Mouse (Mus musculus) hindbrain, postnatal 0 days (tissue): Measurements from ENCODE around the gene Bphl. TPM values are rescaled to one million over a fixed set of nuclear protein-coding genes. Genes with fewer than 3 reads are reported as not detected.

Experiments used
- ATAC-seq: fragments of 200-750 bp; cut with Nextera tagmentation; 2 replicates; pipeline ENCODE4 v1.8.0; 2017; ENCODE audit warnings: mild to moderate bottlenecking, moderate TSS enrichment, moderate library complexity
- DNase-seq: peaks from one replicate; pipeline ENCODE4 v3.0.0-alpha.2; 2015; ENCODE audit warnings: low spot score
- H3K27ac ChIP-seq: fragments of 300-500 bp; sonication (generic); 2 replicates; pipeline ENCODE4 v1.5.1; 2014; ENCODE audit warnings: mild to moderate bottlenecking
- H3K27me3 ChIP-seq: fragments of 300-500 bp; sonication (generic); 2 replicates; pipeline ENCODE4 v1.6.1; 2014; ENCODE audit warnings: low read length, mixed read lengths; ENCODE audit not compliant: insufficient read depth
- H3K36me3 ChIP-seq: fragments of 300-500 bp; sonication (generic); 2 replicates; pipeline ENCODE4 v1.6.1; 2014; ENCODE audit warnings: low read length, mixed read lengths; ENCODE audit not compliant: insufficient read depth
- H3K4me1 ChIP-seq: fragments of 300-500 bp; sonication (generic); 2 replicates; pipeline ENCODE4 v1.6.1; 2014; ENCODE audit warnings: antibody characterized with exemption, low read length, mixed read lengths; ENCODE audit not compliant: insufficient read depth
- H3K4me2 ChIP-seq: fragments of 300-500 bp; sonication (generic); 2 replicates; pipeline ENCODE4 v1.6.1; 2014; ENCODE audit warnings: low read depth, mild to moderate bottlenecking, low read length, moderate library complexity, mixed read lengths
- H3K4me3 ChIP-seq: fragments of 300-500 bp; sonication (generic); 2 replicates; pipeline ENCODE4 v1.5.1; 2014; ENCODE audit warnings: low read length
- H3K9ac ChIP-seq: fragments of 300-500 bp; sonication (generic); replicated peaks from 2 replicates; pipeline ENCODE4 v1.6.1; 2014; ENCODE audit warnings: mild to moderate bottlenecking, low read length, moderate library complexity, mixed read lengths
- H3K9me3 ChIP-seq: fragments of 300-500 bp; sonication (generic); 2 replicates; pipeline ENCODE4 v1.6.1; 2016; ENCODE audit warnings: low read length, mixed read lengths
- CTCF ChIP-seq: IDR thresholded peaks from 2 replicates; pipeline ENCODE4 v1.5.1; 2016; ENCODE audit warnings: antibody characterized with exemption, control low read depth, low read depth
- WGBS: fragments of 180-500 bp; shearing (Covaris S2); extraction: QIAGEN DNeasy Blood & Tissue Kit; methylation state at CpG from one replicate; pipeline ENCODE4 v1.1.7; 2014; 5-methylcytosine and 5-hydroxymethylcytosine counted together
- polyA plus RNA-seq: library from polyadenylated mRNA; unstranded; fragments of >200 nt; fragmentation: Nextera tagmentation; extraction: Ambion mirVana; gene quantifications from 2 replicates; pipeline ENCODE4 v1.2.1, GENCODE M21; 2015
- total RNA-seq: library from RNA; depleted of rRNA; stranded (reverse); fragments of >200 nt; gene quantifications from 2 replicates; pipeline ENCODE4 v1.2.3, GENCODE M21; 2014

Bphl gene
- total and polyA plus RNA-seq, 2 experiments from 2014 or later = 50.4 to 60.7 TPM

DNA sequence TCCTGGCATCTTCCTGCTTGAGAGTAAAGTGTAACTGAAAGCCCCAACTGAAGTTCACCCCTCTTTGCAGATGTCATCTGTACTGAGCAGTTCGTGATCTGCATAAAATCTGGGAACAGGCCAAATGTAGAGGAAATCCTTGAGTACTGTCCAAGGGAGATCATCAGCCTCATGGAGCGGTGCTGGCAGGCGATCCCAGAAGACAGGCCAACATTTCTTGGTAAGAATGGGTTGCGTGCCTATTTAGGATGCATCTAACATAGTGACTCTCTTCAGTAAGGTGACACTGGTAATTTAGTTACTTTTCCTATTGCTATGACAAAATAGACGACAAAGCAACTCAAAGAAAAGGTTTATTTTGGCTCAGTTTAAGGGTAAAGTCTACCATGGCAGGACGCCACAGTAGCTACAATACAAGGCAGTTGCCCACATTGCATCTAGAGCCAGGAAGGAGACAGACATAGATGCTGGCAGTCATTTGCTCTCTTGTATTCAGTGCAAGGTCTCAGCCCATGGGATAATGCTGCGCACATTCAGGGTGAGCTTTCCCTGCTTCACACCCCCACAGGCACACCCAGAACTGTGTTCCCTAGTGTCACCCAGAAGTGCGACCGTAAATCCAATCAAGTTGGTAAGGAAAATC lies 20.3 kb upstream of the Bphl start:
- DNase-seq = peak; percentile 71
- Histone ChIP-seq H3K4me1 (0 out of 2 replicates have a peak, but pooled peaks cover 3% of the 10 kb centered on the region), H3K9ac (no peak overlapping the region), H3K36me3 (peaks cover 37% of the 10 kb centered on the region), H3K4me3 (no peak overlapping the region), H3K4me2 (no peak overlapping the region), H3K27me3 (no peaks in the 10 kb centered on the region), H3K9me3 (no peaks in the 10 kb centered on the region), H3K27ac (no peak overlapping the region)
- no peak for TF ChIP-seq CTCF
- ATAC-seq = peak; percentile 79
- 56% methylated on average over 9 of the region's 9 CpGs for WGBS

DNA sequence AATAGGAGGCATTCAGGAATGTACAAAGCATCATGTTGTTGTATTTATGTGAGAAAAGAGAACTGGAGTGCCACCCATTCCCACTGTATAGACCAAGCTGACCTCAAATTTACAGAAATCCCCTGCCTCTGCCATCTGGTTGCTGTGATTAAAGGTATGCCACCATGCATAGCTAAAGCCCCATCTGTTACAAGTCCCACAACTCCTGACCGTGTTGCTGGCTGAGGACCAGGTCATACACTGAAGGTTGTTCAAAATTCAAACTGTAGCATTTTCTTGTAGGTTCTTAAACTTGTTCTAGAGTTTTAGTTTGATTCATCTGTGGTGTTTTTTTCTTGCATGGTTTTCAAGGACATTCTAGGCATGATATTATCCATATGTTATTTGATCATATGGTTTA lies 18.9 kb upstream of the Bphl start:
- Histone ChIP-seq H3K4me3 (no peak overlapping the region), H3K9me3 (no peaks in the 10 kb centered on the region), H3K4me1 (0 out of 2 replicates have a peak, but pooled peaks cover 3% of the 10 kb centered on the region), H3K4me2 (no peak overlapping the region), H3K27ac (no peak overlapping the region), H3K9ac (no peak overlapping the region), H3K27me3 (no peaks in the 10 kb centered on the region), H3K36me3 (peaks cover 34% of the 10 kb centered on the region)
- ATAC-seq (no peak), DNase-seq (peak; percentile 24)
- no peak for TF ChIP-seq CTCF
- 62% methylated on average over 1 of the region's 1 CpGs for WGBS

DNA sequence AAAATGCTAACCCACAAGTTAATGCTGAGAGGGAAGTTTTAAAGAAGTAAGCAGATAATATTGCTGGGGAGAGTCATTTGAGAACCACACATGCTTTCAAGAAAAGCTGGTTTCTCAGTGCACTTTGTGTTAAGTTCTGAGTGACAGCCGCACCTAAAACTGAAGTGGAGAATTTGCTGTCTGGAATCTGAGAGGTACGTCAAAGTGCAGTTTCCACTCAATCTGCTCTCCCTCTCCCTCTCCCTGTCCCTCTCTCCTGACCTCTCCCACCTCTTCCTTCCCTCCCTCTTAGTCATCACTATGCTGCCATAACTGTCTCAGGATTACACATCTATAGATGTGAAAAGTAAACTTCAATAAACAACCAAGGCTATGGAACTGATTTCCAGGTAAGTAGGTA lies 15.4 kb upstream of the Bphl start:
- DNase-seq (no peak), ATAC-seq (no peak)
- H3K9me3 ChIP-seq = no peaks in the 10 kb centered on the region
- TF ChIP-seq CTCF = no peak
- H3K4me3 ChIP-seq = no peak overlapping the region
- H3K4me2 ChIP-seq = no peak overlapping the region
- WGBS = 87% methylated on average over 2 of the region's 2 CpGs
- no peak overlapping the region for H3K27ac ChIP-seq
- H3K4me1 ChIP-seq = 0 out of 2 replicates have a peak, but pooled peaks cover 3% of the 10 kb centered on the region
- H3K36me3 ChIP-seq = peaks cover 12% of the 10 kb centered on the region; the same call in 1 of the 2 replicates
- H3K27me3 ChIP-seq = no peaks in the 10 kb centered on the region
- H3K9ac ChIP-seq = no peak overlapping the region

DNA sequence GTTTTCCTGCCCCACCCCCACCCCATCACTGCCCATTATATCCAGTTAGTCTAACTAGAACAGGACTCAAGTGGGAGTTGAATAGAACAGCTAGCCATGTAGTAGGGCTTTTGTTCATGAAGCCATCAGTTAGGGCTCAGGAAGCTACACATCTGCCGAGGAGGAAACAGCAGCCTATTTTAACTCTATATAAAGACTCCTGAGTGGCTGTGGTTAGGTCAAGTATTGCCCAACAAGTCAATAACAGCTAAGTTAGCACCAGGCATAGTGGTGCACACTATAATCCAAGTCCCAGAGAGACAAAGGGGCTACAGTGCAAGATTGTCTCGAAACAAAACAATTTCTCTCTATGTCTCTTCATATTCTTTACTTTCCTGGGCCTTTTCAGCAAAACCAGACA lies 5.4 kb upstream of the Bphl start:
- no peak overlapping the region for H3K9ac ChIP-seq
- peaks cover 28% of the 10 kb centered on the region for H3K36me3 ChIP-seq
- 73% methylated on average over 2 of the region's 2 CpGs for WGBS
- DNase-seq (no peak), ATAC-seq (no peak)
- no peaks in the 10 kb centered on the region for H3K27me3 ChIP-seq
- no peak overlapping the region for H3K4me2 ChIP-seq
- no peaks in the 10 kb centered on the region for H3K9me3 ChIP-seq
- no peak for TF ChIP-seq CTCF
- no peak overlapping the region for H3K4me3 ChIP-seq
- H3K27ac ChIP-seq = no peak overlapping the region
- peaks cover 2% of the 10 kb centered on the region for H3K4me1 ChIP-seq

DNA sequence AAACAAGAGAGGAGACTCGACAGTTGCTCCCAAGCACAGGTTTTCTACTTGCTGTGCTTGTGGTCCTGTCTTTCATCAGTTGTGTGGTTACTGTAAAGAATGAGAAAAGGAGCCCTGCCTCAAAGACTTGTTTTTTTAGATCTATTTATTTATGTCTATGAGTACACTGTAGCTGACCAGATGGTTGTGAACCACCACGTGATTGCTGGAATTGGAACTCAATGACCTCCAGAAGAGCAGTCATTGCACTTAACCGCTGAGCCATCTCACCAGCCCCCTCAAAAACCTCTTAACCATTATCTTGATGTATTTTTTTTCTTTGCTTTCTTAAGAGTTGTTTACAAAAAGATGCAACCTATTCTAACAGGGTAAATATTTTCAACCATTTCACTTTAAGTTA lies 2.0 kb upstream of the Bphl start:
- 85% methylated on average over 3 of the region's 3 CpGs for WGBS
- H3K9ac ChIP-seq = no peak overlapping the region
- peaks cover 13% of the 10 kb centered on the region for H3K36me3 ChIP-seq
- DNase-seq = no peak
- no peak for ATAC-seq
- no peak overlapping the region for H3K4me3 ChIP-seq
- no peaks in the 10 kb centered on the region for H3K9me3 ChIP-seq
- H3K27me3 ChIP-seq = no peaks in the 10 kb centered on the region
- no peak overlapping the region for H3K27ac ChIP-seq
- TF ChIP-seq CTCF = no peak
- no peak overlapping the region for H3K4me2 ChIP-seq
- peaks cover 9% of the 10 kb centered on the region for H3K4me1 ChIP-seq

DNA sequence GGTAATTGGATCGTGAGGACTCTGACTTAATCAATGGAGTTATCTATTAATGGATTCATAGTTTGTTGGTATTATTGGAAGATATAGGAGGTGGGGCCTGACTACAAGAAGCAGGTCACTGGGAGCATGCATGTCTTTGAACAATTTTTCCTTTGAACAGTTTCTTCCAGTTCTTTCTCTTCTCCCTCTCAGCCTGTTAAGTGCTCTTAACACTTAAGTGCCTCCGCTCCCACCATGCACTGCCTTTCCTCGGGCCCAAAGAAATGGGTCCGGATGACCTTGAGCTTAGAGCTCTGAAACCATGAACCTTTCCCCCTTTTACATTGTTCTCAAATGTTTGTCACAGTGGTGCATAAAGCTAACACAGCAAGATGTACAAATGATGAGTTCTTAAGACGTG lies 671 bp upstream of the Bphl start:
- TF ChIP-seq CTCF = no peak
- ATAC-seq = no peak
- WGBS = 79% methylated on average over 5 of the region's 5 CpGs

DNA sequence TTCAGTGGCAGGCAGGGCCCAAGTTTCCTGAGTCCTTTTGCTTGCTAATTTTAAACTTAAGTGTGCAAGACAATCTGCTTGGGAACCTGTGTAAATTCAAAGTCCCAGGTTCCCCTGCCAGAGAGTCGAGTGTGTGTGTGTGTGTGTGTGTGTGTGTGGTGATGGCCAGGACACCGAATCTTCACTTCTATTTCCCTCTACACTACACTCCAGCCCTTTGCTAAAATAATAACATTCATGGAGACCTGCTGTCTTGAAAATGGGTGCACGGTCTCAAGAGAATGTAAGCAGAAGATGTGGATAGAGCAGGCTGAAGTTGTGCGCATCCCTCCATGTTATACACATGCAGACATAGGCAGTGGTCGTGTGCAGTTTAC lies 647 bp downstream of the Bphl start:
- 33% methylated on average over 5 of the region's 5 CpGs for WGBS
- Histone ChIP-seq H3K4me2 (peak overlapping the region; percentile 89), H3K9me3 (no peaks in the 10 kb centered on the region), H3K36me3 (peaks cover 5% of the 10 kb centered on the region), H3K27me3 (no peaks in the 10 kb centered on the region), H3K4me1 (peaks cover 9% of the 10 kb centered on the region), H3K27ac (peak overlapping the region; percentile 90), H3K4me3 (peak overlapping the region; percentile 70), H3K9ac (peak overlapping the region; percentile 86)
- ATAC-seq (0 out of 2 replicates have a peak, but pooled peaks have one; percentile 6), DNase-seq (no peak)
- no peak for TF ChIP-seq CTCF

More for the DNA sequence above, 671 bp upstream of the Bphl start:
- peaks cover 13% of the 10 kb centered on the region for H3K36me3 ChIP-seq
- H3K4me2 ChIP-seq = no peak overlapping the region
- H3K4me3 ChIP-seq = no peak overlapping the region
- H3K4me1 ChIP-seq = peaks cover 9% of the 10 kb centered on the region
- no peaks in the 10 kb centered on the region for H3K9me3 ChIP-seq
- H3K27ac ChIP-seq = peak overlapping the region; percentile 90
- peak overlapping the region; percentile 86; the same call in 1 of the 2 replicates for H3K9ac ChIP-seq
- no peak for DNase-seq
- no peaks in the 10 kb centered on the region for H3K27me3 ChIP-seq
